Mouse (Mus musculus): ENCODE data around the gene Saxo1.

The Saxo1 gene

GRCm38 (mm10) chr4:86396672-86397288, 161.3 kb downstream of the Saxo1 start:
- ChIA-PET POLR2A (interaction anchor here in 1 of 4 experiments (1.2 to 1.9 kb wide), 2 partner anchors 11 to 29 kb away, joined by 3 to 5 read pairs; no protein-coding TSS in a partner anchor), CTCF (no interaction called here)

- ChIA-PET CTCF (no interaction called here), POLR2A (interaction anchor here in 1 of 4 experiments (0.6 to 1.9 kb wide), 3 partner anchors 12 to 44 kb away, joined by 3 to 5 read pairs (median 3); no protein-coding TSS in a partner anchor)
Observed at GRCm38 (mm10) chr4:86395636-86396035, 162.5 kb downstream of the Saxo1 start.

All from embryonic stem cell, embryonic (primary cell).